Mouse (Mus musculus): ENCODE data around the gene Lcn6.
"Not testable (repeated sequence)": the region's sequence is repeated elsewhere in the genome, so short reads cannot be mapped to it uniquely, and the experiment has no call there.

Gene Lcn6

GRCm38 (mm10) chr2:25676486-25676885 lies at the start of gene Lcn6:
Gene Lcn6 (plus strand): TSS chr2:25676786.
- DNase-seq (ENCODE audit: low read depth) = no peak

DNA sequence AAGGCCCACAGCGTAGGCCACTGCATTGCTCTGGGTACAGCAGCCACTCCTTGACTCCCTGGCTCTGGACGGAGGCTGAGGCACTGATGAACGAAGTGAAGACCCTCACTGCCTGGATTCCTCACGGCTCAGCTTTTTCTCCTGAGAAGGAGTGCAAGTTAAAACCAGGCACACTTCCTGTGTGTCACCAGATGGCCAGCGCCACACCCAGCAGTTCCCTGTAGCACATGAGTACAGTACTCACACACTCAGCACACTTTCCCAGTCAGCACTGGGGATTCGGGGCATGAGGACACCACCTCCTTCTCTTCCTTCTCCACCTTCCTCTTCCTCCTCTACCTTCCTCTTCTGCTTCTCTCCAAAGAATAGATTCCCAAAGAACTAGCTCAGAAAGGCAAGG lies 48.8 kb upstream of the Lcn6 start, which contains the start of gene Fcna:
Fcna (minus strand) TSS at position 220 of the 400 bp plus-strand sequence.
- no peak for DNase-seq (ENCODE audit: low read depth)

- no peak for DNase-seq (ENCODE audit: low read depth)
Observed at GRCm38 (mm10) chr2:25628738-25629137, 47.8 kb upstream of the Lcn6 start.

DNA sequence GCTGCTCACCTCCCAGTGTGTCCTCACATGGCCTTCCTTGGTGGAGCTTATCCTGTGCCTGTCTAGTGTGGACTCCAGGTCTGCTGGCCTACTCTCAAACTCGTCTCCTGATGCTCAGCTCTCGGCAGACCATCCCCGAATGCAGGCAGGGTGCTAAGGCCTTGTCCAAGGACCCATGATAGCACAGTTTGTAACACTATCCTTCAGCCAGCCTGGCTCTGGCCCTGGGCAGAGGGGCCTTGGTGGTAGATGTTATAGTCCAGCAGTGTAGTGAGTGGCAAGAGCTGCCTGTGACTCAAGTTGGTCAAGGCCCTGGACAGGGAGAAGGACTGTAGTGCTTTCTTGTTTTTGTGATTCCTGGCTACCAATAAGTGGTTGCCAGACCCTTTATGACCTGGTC lies 43.0 kb upstream of the Lcn6 start:
- no peak for DNase-seq (ENCODE audit: low read depth)

- no peak for DNase-seq (ENCODE audit: low read depth)
Observed at GRCm38 (mm10) chr2:25634046-25634445, 42.5 kb upstream of the Lcn6 start.

GRCm38 (mm10) chr2:25639890-25640289 lies 36.7 kb upstream of the Lcn6 start:
- DNase-seq (ENCODE audit: low read depth) = peak; percentile 43

DNA sequence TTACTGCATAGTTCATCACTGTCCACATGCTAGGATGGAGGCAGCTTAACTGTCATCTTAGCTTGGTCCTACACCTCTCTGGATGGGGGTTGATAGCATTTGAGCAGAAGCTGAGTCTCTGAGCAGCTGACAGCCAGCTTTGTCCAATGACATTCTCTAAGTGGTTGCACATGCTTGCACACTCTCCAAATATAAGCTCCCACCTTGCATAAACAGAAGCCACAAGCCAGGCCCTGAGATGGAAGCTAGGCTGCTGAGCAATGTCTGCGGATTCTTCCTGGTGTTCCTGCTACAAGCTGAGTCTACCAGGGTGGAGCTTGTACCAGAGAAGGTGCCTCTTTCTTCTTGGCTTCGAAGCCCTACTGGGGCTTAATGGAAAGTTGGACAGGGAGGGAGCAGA lies 23.7 kb upstream of the Lcn6 start, which contains the start of gene Lcn8:
Lcn8 (plus strand) TSS at position 219 of the 400 bp plus-strand sequence.
- DNase-seq (ENCODE audit: low read depth) = no peak

GRCm38 (mm10) chr2:25654502-25654901 lies 22.1 kb upstream of the Lcn6 start:
- DNase-seq (ENCODE audit: low read depth) = no peak

- no peak for DNase-seq (ENCODE audit: low read depth)
Observed at GRCm38 (mm10) chr2:25656691-25657090, 19.9 kb upstream of the Lcn6 start.

DNA sequence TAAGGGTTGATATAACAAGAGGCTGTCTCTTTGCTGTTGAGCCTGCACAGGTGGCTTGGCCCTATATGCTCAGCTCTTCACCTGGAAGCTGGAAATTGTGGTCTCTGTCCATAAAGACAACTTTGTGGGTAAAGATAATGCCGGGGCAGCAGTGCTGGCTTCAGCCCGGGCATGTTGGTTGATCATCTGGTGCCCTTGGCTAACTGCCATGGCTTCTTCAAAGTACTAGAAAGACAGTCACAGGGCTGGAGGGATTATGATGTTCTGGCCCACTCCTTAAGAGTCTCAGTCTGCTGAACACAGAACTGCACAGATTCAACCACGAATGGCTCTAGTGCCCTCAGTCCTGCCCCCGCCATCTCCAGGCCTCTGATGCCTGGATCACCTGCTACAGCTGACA lies 19.3 kb upstream of the Lcn6 start:
- no peak for DNase-seq (ENCODE audit: low read depth)

- DNase-seq (ENCODE audit: low read depth) = no peak
Observed at GRCm38 (mm10) chr2:25657652-25658051, 18.9 kb upstream of the Lcn6 start, which contains the start of gene Lcn5. Gene Lcn5 (plus strand): TSS chr2:25657952.

DNA sequence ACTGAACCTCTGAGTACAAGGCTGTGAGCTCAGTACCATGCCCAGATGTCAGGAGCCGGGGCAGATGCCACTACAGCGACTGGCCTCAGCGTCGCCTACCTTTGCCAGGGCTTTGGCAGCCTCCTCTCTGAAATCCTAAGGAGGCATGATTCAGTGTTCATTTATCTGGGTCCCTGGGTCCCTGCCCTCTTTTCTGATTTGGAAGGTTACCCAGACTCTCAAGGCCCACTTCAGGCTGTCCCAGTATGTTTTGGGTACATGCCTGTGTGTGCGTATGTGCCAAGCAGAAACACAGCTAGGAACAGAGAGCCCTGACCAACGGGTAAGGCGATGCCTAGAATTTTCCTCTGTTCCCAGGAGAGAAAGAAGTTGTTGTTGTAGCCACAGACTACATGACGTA lies 16.3 kb upstream of the Lcn6 start:
- DNase-seq (ENCODE audit: low read depth) = no peak

DNA sequence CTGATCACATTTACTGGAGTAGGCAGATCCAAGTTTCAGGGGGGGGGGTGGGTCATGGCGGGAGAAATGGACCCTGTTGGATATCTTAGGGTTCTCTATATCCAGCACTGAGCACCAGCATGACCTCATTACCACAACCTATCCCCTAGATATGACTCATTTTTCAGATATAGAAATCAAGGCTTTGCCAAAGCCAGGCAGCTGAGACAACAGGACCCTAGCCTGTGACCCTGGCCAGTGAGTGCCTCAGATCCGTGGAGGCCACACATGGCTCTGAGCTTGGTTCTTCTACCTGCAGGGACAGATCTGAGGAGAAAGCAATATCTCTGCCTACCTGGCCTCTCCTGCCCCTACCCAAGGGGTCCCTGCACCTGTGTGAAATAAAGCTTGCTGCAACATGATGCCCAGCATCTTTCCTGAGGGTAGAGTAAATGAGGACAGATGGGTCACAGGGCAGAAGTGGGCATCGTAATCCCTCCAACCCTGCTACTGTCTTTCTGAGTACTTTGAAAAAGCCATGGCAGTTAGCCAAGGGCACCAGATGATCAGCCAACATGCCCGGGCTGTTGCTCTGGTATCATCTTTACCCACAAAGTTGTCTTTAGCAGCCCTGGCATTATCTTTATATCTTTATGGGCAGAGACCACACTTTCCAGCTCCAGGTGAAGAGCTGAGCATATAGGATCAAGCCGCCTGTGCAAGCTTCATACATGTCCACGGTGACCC lies 15.2 kb upstream of the Lcn6 start:
- no peak for DNase-seq (ENCODE audit: low read depth)

DNA sequence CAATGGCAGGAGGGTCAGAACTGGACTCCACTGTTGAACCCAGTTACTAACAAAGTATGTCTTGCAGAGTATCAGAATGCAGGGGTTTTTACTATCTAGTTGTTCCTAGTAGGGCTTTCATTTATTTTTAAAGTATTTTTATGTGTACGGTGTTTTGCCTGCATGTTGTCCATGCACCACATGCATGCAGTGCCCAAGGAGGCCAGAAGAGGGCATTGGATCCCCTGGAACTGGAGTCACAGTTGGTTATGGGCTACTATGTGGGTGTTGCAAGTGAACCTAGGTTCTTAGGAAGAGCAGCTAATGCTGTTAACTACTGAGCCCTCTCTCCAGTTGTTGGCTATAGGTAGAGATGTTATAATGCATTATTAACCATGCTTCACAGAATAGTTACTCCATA lies 13.1 kb upstream of the Lcn6 start:
- peak; percentile 30 for DNase-seq (ENCODE audit: low read depth)

- no peak for DNase-seq (ENCODE audit: low read depth)
Observed at GRCm38 (mm10) chr2:25664125-25664524, 12.5 kb upstream of the Lcn6 start.

DNA sequence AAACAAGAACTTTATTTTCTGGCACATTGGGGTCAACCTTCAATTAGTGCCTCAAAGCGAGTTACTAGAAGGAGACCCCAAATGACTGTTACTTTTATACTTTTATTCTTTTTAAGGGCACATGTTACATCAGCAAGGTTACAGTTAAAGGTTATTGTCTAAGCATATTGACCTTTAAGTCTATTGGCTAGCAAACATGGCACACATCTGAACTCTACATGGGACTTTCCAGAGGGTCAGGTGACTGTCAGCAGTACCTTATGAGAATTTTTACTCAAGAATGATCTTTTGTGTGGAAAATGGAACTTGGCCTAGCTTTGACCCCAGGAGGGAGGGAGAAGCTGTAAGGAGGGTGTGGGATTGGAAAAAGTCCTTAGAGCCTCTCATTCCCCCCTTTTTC lies 10.1 kb upstream of the Lcn6 start:
- DNase-seq (ENCODE audit: low read depth) = no peak

DNA sequence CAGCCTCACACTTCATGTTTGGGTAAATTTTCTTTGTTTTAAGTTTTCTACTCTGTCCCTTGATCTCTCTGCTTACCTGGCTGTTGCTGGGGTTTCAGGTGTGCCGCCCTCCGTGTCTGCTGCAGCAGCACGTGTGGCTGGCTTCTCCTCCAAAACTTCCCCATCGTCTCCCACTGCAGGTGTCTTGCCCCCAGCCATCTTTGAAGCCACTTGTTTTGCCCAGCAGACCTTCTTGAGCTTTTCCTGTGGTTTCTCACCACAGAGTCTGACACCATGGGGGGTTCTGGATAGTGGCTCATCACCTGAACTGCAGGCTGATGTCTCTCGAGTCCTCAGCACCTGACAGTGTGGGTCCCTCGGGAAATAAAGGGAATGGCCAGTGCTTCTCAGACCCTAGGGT lies 3.0 kb downstream of the Lcn6 start:
- no peak for DNase-seq (ENCODE audit: low read depth)

- DNase-seq (ENCODE audit: low read depth) = no peak
Observed at GRCm38 (mm10) chr2:25682426-25682825, 5.8 kb downstream of the Lcn6 start, which contains the start of gene Lcn10. Gene Lcn10 (plus strand): TSS chr2:25682726.

- DNase-seq (ENCODE audit: low read depth) = no peak
Observed at GRCm38 (mm10) chr2:25686941-25687340, 10.4 kb downstream of the Lcn6 start.

DNA sequence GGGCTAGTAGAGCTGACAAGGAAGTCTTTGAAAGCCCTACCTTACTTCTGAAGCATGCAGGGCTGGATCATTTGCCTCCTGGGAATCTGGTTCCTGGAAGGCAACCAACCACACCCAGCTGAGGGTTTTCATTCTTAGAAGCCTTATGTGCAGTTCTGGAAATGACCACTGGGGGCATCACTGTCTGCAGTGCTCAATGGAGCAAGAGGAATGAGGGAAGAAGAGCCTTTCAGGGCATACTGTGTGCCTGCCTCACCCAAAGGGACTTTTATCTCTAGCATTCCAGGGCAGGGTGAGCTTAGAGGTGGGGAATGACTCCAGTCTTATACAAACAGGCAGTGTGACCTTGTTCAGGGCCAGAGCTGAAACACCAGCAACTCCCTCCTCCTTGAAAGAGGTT lies 18.0 kb downstream of the Lcn6 start:
- DNase-seq (ENCODE audit: low read depth) = peak; percentile 62

DNA sequence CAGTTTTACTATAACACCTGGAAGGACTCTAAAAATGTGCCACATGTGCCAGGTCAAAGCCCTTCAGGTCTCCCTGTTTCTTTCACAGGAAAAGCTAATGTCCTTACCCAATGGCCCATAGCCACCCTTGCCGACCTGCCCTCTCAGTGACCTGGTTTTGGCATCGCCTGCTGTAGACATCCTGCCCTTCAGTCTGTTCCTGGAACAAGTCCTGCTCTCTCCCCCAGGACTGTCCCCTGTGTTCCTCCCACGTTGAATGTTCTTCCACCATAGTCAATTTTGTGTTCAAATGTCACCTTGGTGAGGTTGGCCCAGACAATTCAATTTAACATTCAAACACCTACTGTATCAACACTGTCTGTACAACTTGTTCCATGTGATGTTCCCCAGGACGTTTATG lies 20.4 kb downstream of the Lcn6 start:
- no peak for DNase-seq (ENCODE audit: low read depth)

DNA sequence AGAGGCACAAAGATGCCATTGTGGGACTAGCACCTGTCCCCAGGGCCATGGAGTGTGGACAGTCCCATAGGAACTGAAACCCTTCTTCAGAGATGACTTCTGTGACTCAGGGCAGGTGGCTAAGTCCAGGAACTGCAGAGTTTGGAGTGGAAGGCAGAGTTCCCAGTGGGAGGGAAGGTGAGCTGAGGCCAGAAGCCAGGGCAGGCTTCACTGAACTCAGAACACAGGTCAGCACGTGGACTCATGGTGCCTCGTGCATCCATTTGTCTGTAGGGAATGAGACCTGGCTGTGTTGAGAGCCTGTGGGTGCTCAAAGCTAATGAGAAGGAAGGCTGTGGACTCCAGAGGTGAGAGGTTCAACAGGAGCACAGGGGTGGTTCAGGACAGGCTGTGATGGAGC lies 22.1 kb downstream of the Lcn6 start:
- no peak for DNase-seq (ENCODE audit: low read depth)

DNA sequence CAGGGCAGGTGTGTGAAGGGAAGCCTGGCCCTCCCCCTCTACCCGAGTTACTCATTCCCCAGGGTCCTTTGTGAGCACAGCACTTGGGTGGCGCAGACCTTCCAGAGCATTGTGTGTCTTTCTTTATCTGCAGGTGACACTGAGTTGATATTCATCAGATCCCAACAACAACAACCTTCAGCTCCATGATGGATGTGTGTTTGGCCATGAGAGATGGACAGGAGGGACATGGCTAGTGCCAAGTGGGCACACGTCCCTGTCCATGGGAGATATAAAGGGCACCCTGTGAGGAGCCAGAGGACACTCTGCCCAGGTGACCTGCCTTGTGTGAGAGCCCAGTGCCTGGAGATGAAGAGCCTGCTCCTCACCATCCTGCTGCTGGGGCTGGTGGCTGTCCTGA lies 23.2 kb downstream of the Lcn6 start, which contains the start of gene Obp2a:
Obp2a (plus strand) TSS at position 301 of the 400 bp plus-strand sequence.
- not testable (repeated sequence) for DNase-seq (ENCODE audit: low read depth)

DNA sequence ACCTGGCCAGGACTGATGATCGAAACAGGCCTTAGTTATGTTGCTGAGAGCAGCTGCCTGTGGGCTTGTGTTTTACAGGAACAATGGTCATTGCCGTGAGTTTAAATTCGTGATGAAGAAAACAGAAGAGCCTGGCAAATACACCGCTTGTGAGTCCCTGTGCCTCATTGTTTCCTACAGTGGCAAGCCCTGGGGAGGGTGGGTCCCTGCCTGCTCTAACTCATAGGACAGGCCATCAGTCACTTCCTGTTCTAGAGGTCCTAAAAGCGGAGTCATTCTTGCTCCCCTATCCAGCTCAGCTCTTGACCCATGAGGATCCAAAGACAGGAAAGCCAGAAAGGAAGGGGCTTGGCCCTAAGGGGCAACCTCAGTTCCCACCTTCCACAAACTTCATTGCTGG lies 24.4 kb downstream of the Lcn6 start:
- no peak for DNase-seq (ENCODE audit: low read depth)

Data from c-Kit-positive CD71-negative TER-119-negative erythroid progenitor cells, embryonic 14.5 days (primary cell).